Mouse (Mus musculus) spleen, adult 2 months (tissue): ENCODE data around the gene Card14.
"Not testable (repeated sequence)": the region's sequence is repeated elsewhere in the genome, so short reads cannot be mapped to it uniquely, and the experiment has no call there.

Source experiments
- CTCF ChIP-seq: fragments of 200-500 bp; IDR thresholded peaks from 2 replicates; pipeline ENCODE4 v1.5.1; 2011; ENCODE audit warnings: mild to moderate bottlenecking, inconsistent platforms; ENCODE audit not compliant: insufficient read depth, insufficient read length, insufficient replicate concordance; ENCODE audit errors: extremely low read depth
- POLR2A ChIP-seq: fragments of 200-500 bp; IDR thresholded peaks from 2 replicates; pipeline ENCODE4 v1.6.1; 2011; ENCODE audit warnings: low read depth, low read length, inconsistent platforms

DNA sequence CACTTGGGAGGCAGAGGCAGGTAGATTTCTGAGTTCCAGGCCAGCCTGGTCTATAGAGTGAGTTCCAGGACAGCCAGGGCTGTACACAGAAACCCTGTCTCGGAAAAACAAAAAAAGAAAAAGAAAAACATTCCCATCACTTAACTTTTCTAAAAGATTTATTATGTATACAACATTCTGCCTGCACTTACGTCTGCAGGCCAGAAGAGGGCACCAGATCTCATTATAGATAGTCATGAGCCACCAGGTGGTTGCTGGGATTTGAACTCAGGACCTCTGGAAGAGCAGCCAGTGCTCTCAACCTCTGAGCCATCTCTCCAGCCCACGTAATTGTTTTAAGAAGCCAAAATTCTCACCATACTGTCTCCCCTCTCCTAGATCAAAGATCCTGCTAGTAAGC lies 35.1 kb upstream of the Card14 start:
- TF ChIP-seq CTCF, result peak; percentile 4; the same call in 1 of the 2 replicates
- not testable (repeated sequence) for TF ChIP-seq POLR2A
